Mouse (Mus musculus) lung, postnatal 14 days (tissue): ENCODE data around the gene Mrgpra9.
"Not testable (repeated sequence)": the region's sequence is repeated elsewhere in the genome, so short reads cannot be mapped to it uniquely, and the experiment has no call there.

Experiments
- DNase-seq: peaks from one replicate; pipeline ENCODE4 v3.0.0; 2021

Gene Mrgpra9

DNA sequence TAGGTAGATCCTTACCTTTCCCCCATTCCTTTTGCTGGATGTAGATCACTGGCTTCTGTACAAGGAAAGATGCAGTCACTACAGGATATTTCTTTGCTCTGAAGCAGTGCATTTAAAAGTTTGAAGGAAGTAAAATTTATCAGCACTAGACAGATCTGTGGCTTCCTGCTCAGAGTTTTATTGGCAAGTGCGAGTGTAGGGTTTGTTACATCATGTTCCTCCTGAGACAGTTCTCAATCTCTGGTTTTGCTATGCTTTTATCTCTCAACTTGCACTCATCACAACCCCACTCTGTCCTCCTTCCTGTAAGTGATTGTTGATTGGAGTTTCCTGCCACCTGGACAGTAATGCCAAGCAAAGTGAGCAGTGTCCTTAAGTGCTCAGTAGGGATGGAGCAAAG is at the start of gene Mrgpra9:
Gene Mrgpra9 (minus strand): TSS at position 79 of the 400 bp plus-strand sequence.
- no peak for DNase-seq

DNA sequence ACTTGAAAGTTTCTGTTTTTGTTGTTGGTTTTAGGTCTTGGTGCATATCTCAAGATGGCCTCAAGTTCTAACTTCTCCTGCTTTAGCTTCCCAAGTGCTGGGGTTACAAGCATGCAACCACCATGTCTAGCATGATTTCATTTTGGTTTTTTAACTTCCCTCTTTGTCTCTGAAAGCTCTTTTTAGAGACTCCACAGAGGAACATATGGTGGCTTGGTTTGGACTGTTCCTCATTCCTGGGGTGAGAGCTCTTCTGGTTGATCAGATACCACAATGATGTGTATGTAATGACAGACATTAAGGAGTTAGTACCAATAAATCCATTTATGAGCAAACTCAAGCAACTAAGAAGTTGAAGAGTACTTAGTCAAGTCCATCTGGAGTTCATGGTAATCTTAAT is 47.0 kb upstream of the Mrgpra9 start:
- not testable (repeated sequence) for DNase-seq

DNA sequence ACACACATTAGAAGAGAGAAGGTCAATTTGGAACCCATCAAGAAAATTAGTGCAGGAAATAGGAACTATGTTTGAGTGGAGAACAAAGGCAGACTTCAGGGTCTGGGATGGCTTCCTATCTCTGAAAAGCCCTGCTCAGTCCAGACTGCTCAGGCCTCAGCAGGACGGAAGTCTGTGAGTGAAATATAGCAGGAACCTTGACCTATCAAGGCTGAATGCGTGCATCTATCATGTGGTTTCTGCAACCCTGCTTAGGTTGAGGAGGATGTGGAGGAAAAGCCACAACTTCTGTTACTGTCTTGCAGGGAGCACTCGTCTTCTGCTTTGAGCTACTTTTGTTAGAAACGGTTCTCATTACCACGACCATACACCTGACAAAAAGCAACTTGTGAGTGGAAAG is 18.9 kb upstream of the Mrgpra9 start:
- not testable (repeated sequence) for DNase-seq

DNA sequence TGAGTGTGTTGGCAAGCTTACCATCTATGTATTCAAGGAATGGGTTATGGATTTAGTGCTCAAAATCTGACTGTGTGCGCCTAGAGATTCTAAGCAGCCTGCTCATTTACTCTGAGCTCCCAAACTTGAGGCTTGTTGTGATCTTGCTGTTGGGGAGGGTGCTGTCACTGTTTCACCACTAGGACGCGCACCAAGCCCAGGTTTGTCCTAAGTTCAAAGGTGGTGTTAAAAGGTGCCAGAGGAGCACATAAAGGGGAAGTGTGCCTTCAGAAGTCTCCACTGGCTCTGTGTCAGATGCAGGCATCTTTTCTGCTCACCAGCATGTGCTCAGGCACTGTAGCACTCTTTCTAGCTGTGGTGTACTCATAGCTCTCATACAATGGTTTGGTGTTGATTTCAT is 8.0 kb downstream of the Mrgpra9 start:
- DNase-seq, result no peak

DNA sequence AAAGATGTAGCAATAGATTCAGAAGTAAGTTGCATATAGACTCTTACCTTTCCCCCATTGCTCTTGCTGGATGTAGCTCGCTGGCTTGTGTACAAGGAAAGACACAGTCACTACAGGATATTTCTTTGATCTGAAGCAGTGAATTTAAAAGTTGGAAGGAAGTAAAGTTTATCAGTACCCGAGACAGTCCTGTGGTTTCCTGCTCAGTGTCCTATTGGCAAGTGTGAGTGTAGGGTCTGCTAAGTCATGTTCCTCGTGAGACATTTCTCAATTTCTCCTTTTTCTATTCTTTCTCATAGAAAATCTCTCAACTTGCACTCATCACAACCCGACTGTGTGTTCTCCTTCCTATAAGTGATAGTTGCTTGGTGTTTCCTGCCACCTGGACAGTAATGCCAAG is 47.8 kb downstream of the Mrgpra9 start, which contains the start of gene Mrgpra6:
Gene Mrgpra6 (minus strand): TSS at position 91 of the 400 bp plus-strand sequence.
- DNase-seq, result no peak

DNA sequence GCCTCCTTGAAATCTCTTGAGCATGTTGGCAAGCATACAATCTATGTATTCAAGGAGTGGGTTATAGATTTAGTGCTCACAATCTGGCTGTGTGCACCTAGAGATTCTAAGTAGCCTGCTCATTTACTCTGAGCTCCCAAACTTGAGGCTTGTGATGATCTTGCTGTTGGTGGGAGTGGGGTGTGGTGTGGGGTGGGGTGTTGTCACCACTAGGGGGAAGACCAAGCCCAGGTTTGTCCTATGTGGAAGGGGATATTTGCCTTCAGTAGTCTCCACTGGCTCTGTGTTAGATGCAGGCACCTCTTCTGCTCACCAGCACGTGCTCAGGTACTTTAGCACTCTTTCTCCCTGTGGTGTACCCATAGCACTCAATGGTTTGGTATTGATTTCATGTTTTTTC is 57.4 kb downstream of the Mrgpra9 start:
- DNase-seq, result no peak
